Mouse (Mus musculus): ENCODE measurements around the gene Cdkal1. TPM values are rescaled to one million over a fixed set of nuclear protein-coding genes. Genes with fewer than 3 reads are reported as not detected.
A peak's percentile ranks its signal among the peaks of the same experiment; 100 is the strongest.

Cdkal1 gene
- polyA plus RNA-seq, 1 experiment from 2014 or later = 28.8 TPM

DNA sequence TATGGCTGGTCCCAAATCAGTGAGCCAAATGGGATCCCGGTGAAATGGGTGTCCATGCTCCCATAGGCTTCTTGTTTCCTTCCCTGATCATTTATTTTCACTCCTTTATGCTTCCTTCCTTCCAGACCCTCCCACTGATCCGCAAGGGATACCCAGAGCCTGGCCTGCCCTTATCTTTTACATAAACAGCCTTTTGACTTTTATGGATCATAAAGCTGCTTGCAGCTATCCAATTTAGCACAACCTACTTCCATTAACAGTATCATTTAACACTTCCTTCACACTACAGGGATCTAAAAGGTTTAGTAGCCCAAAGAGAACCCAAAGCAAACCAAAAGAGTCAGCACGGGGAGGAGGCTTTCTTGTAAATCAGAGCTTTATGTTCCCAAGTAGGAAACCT lies 570.4 kb downstream of the Cdkal1 start:
- H3K27ac ChIP-seq (ENCODE audit: low read length) = no peak overlapping the region
- no peaks in the 10 kb centered on the region for H3K36me3 ChIP-seq (ENCODE audit: control insufficient read depth, insufficient read depth)
- no peak overlapping the region for H3K4me3 ChIP-seq (replicated peaks; ENCODE audit: low read length)

GRCm38 (mm10) chr13:29281556-29281955 lies 573.9 kb downstream of the Cdkal1 start:
- Histone ChIP-seq H3K4me2 (ENCODE audit: low read length) (no peak overlapping the region), H3K9ac (replicated peaks; ENCODE audit: low read depth, low read length) (no peak overlapping the region), H3K27ac (ENCODE audit: low read length) (no peak overlapping the region), H3K36me3 (ENCODE audit: control insufficient read depth, insufficient read depth) (no peaks in the 10 kb centered on the region), H3K9me3 (ENCODE audit: control insufficient read depth, low read length) (no peaks in the 10 kb centered on the region), H3K4me1 (replicated peaks; ENCODE audit: control insufficient read depth, insufficient read depth, low read length) (no peaks in the 10 kb centered on the region), H3K4me3 (replicated peaks; ENCODE audit: low read length) (no peak overlapping the region), H3K27me3 (replicated peaks; ENCODE audit: control insufficient read depth, insufficient read depth, low read length) (no peaks in the 10 kb centered on the region)
- WGBS = 72% methylated on average over 6 of the region's 6 CpGs
- no peak for ATAC-seq

More for the DNA sequence above, 570.4 kb downstream of the Cdkal1 start:
- WGBS = 82% methylated on average over 3 of the region's 3 CpGs
- Histone ChIP-seq H3K4me2 (ENCODE audit: low read length) (no peak overlapping the region), H3K9ac (replicated peaks; ENCODE audit: low read depth, low read length) (no peak overlapping the region), H3K4me1 (replicated peaks; ENCODE audit: control insufficient read depth, insufficient read depth, low read length) (no peaks in the 10 kb centered on the region), H3K9me3 (ENCODE audit: control insufficient read depth, low read length) (no peaks in the 10 kb centered on the region), H3K27me3 (replicated peaks; ENCODE audit: control insufficient read depth, insufficient read depth, low read length) (no peaks in the 10 kb centered on the region)
- no peak for ATAC-seq

DNA sequence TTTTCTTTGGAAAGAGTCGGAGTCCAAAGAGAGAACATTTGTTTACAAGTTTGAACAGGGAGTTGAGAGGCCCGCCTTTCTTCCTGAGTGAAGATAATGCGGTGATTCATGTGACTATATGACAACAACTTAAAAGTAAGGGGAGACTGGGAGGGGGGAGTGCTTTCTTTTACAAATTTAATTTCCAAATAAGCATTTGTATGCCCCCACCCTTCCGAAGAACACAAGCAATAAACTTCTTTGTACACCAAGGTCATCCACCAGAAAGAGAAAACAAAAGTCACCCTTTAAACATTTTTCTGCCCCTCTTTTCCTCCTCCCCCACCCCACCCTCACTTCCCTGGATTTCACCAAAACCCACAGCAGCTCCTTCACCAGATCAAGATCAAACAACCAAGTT lies 577.3 kb downstream of the Cdkal1 start:
- no peaks in the 10 kb centered on the region for H3K9me3 ChIP-seq (ENCODE audit: control insufficient read depth, low read length)
- H3K27me3 ChIP-seq (replicated peaks; ENCODE audit: control insufficient read depth, insufficient read depth, low read length) = no peaks in the 10 kb centered on the region
- ATAC-seq = no peak
- H3K4me3 ChIP-seq (replicated peaks; ENCODE audit: low read length) = no peak overlapping the region
- no peaks in the 10 kb centered on the region for H3K36me3 ChIP-seq (ENCODE audit: control insufficient read depth, insufficient read depth)
- no peak overlapping the region for H3K9ac ChIP-seq (replicated peaks; ENCODE audit: low read depth, low read length)
- H3K4me2 ChIP-seq (ENCODE audit: low read length) = no peak overlapping the region
- H3K4me1 ChIP-seq (replicated peaks; ENCODE audit: control insufficient read depth, insufficient read depth, low read length) = peaks cover 19% of the 10 kb centered on the region
- H3K27ac ChIP-seq (ENCODE audit: low read length) = no peak overlapping the region
- 41% methylated on average over 4 of the region's 4 CpGs for WGBS

GRCm38 (mm10) chr13:29274296-29274695 lies 581.2 kb downstream of the Cdkal1 start:
- H3K4me1 ChIP-seq (replicated peaks; ENCODE audit: control insufficient read depth, insufficient read depth, low read length) = peaks cover 21% of the 10 kb centered on the region
- H3K9me3 ChIP-seq (ENCODE audit: control insufficient read depth, low read length) = no peaks in the 10 kb centered on the region
- no peak overlapping the region for H3K4me3 ChIP-seq (replicated peaks; ENCODE audit: low read length)
- H3K9ac ChIP-seq (replicated peaks; ENCODE audit: low read depth, low read length) = no peak overlapping the region; the same call in 1 of the 2 replicates
- no peaks in the 10 kb centered on the region for H3K27me3 ChIP-seq (replicated peaks; ENCODE audit: control insufficient read depth, insufficient read depth, low read length)
- WGBS = 18% methylated on average over 11 of the region's 11 CpGs
- peak overlapping the region; percentile 13; the same call in 1 of the 2 replicates for H3K4me2 ChIP-seq (ENCODE audit: low read length)
- H3K36me3 ChIP-seq (ENCODE audit: control insufficient read depth, insufficient read depth) = no peaks in the 10 kb centered on the region
- peak overlapping the region; percentile 90 for H3K27ac ChIP-seq (ENCODE audit: low read length)
- peak; percentile 84 for ATAC-seq

DNA sequence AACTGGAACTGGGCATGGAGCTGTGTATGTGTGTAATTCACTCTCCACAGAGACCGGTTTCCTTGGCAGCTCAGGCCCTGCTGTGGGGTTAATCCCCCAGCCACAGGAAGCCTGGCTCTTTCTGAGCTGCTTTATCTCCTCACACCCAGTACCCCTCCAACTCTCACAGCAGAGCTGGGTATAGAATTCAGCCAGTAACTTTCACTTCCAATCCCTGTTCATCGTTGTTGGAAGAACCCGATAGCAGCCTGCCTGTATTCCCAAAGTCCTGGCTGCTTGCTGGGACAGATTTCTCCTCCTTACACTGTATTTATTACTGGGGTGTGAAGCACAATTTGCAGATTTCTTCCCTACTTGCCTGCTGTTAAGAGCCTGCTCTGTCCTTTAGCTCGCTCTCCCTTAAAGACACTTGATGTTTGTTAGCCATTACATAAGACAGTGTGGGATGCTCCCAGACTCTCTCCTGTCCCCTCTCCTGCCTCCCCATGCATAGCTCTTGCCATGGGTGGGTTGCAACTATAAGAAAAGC lies 581.7 kb downstream of the Cdkal1 start:
- ATAC-seq = peak; percentile 89
- WGBS = 10% methylated on average over 4 of the region's 4 CpGs
- Histone ChIP-seq H3K27me3 (replicated peaks; ENCODE audit: control insufficient read depth, insufficient read depth, low read length) (no peaks in the 10 kb centered on the region), H3K36me3 (ENCODE audit: control insufficient read depth, insufficient read depth) (no peaks in the 10 kb centered on the region), H3K4me1 (replicated peaks; ENCODE audit: control insufficient read depth, insufficient read depth, low read length) (peaks cover 21% of the 10 kb centered on the region), H3K4me2 (ENCODE audit: low read length) (peak overlapping the region; percentile 21), H3K9me3 (ENCODE audit: control insufficient read depth, low read length) (no peaks in the 10 kb centered on the region), H3K9ac (replicated peaks; ENCODE audit: low read depth, low read length) (peak overlapping the region; percentile 0; the same call in 1 of the 2 replicates), H3K27ac (ENCODE audit: low read length) (peak overlapping the region; percentile 90), H3K4me3 (replicated peaks; ENCODE audit: low read length) (no peak overlapping the region)

- no peak overlapping the region for H3K4me2 ChIP-seq (ENCODE audit: low read length)
- peaks cover 21% of the 10 kb centered on the region for H3K4me1 ChIP-seq (replicated peaks; ENCODE audit: control insufficient read depth, insufficient read depth, low read length)
- no peak overlapping the region for H3K9ac ChIP-seq (replicated peaks; ENCODE audit: low read depth, low read length)
- H3K4me3 ChIP-seq (replicated peaks; ENCODE audit: low read length) = no peak overlapping the region
- no peak for ATAC-seq
- H3K9me3 ChIP-seq (ENCODE audit: control insufficient read depth, low read length) = no peaks in the 10 kb centered on the region
- no peaks in the 10 kb centered on the region for H3K36me3 ChIP-seq (ENCODE audit: control insufficient read depth, insufficient read depth)
- H3K27ac ChIP-seq (ENCODE audit: low read length) = no peak overlapping the region
- no peaks in the 10 kb centered on the region for H3K27me3 ChIP-seq (replicated peaks; ENCODE audit: control insufficient read depth, insufficient read depth, low read length)
Measured at GRCm38 (mm10) chr13:29271451-29271850, 584.0 kb downstream of the Cdkal1 start.

DNA sequence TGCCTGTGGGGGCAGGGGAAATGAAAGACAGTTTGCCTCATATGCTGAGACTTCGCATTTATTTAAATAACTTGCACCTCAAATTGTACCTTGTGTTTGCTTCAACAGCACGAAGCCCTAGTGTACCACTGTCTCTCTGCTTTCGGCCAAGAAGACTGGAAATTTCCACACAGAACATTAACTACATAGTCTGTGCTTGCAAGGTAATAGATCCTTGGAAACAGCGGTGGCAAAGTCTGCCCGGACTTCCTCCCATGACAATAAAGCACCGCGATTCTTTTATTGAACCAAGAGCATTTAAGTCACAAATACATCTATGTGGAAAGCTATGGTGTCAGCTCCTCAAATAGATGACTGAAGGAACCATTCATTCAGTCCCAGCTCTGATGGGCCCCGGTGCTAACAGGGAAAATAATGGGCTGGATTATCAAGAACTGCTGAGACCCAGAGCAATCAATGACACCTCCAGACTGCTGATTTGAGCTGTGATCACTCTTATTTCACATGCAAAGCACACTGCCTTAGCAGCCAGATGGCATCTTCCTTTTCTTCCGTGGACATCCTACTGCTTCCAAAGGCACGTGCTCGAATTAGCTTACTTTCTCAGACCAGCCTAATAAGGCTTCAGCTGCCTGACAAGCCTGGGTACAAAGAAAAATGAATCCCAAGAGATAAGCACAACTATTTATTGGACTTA lies 591.3 kb downstream of the Cdkal1 start:
- Histone ChIP-seq H3K36me3 (ENCODE audit: control insufficient read depth, insufficient read depth) (no peaks in the 10 kb centered on the region), H3K4me1 (replicated peaks; ENCODE audit: control insufficient read depth, insufficient read depth, low read length) (peaks cover 5% of the 10 kb centered on the region), H3K27me3 (replicated peaks; ENCODE audit: control insufficient read depth, insufficient read depth, low read length) (no peaks in the 10 kb centered on the region), H3K27ac (ENCODE audit: low read length) (peak overlapping the region; percentile 46), H3K4me2 (ENCODE audit: low read length) (no peak overlapping the region), H3K9me3 (ENCODE audit: control insufficient read depth, low read length) (no peaks in the 10 kb centered on the region), H3K9ac (replicated peaks; ENCODE audit: low read depth, low read length) (no peak overlapping the region), H3K4me3 (replicated peaks; ENCODE audit: low read length) (no peak overlapping the region)
- WGBS = 51% methylated on average over 11 of the region's 11 CpGs
- peak; percentile 80 for ATAC-seq

DNA sequence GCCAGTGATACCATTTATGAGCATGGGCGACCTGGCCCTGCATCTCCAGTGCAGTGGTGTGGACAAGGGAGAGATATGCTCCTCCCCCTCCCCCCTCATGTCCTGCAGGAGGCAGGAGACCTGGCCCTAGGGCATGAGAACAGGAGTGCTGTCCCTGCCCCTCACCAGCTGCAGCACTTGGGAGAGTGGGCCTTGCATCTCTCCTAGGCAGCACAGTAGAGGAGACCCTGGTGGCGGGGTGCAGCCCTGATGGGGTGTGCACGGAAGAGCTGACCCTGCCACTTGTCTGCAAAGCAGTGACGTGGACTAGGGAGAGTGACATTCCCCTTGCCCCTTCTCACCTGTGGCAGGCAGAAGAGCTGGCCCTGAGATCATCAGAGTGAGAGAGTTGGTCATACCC lies 593.3 kb downstream of the Cdkal1 start:
- ATAC-seq = no peak
- no peak overlapping the region for H3K4me3 ChIP-seq (replicated peaks; ENCODE audit: low read length)
- H3K4me1 ChIP-seq (replicated peaks; ENCODE audit: control insufficient read depth, insufficient read depth, low read length) = peaks cover 5% of the 10 kb centered on the region
- no peak overlapping the region for H3K4me2 ChIP-seq (ENCODE audit: low read length)
- no peak overlapping the region for H3K27ac ChIP-seq (ENCODE audit: low read length)
- H3K36me3 ChIP-seq (ENCODE audit: control insufficient read depth, insufficient read depth) = no peaks in the 10 kb centered on the region
- 80% methylated on average over 4 of the region's 4 CpGs for WGBS
- H3K27me3 ChIP-seq (replicated peaks; ENCODE audit: control insufficient read depth, insufficient read depth, low read length) = no peaks in the 10 kb centered on the region
- H3K9me3 ChIP-seq (ENCODE audit: control insufficient read depth, low read length) = no peaks in the 10 kb centered on the region
- no peak overlapping the region for H3K9ac ChIP-seq (replicated peaks; ENCODE audit: low read depth, low read length)

- 84% methylated on average over 4 of the region's 4 CpGs for WGBS
- Histone ChIP-seq H3K4me1 (replicated peaks; ENCODE audit: control insufficient read depth, insufficient read depth, low read length) (no peaks in the 10 kb centered on the region), H3K4me2 (ENCODE audit: low read length) (no peak overlapping the region), H3K27ac (ENCODE audit: low read length) (no peak overlapping the region), H3K4me3 (replicated peaks; ENCODE audit: low read length) (no peak overlapping the region), H3K9ac (replicated peaks; ENCODE audit: low read depth, low read length) (no peak overlapping the region), H3K9me3 (ENCODE audit: control insufficient read depth, low read length) (no peaks in the 10 kb centered on the region), H3K36me3 (ENCODE audit: control insufficient read depth, insufficient read depth) (no peaks in the 10 kb centered on the region), H3K27me3 (replicated peaks; ENCODE audit: control insufficient read depth, insufficient read depth, low read length) (no peaks in the 10 kb centered on the region)
- ATAC-seq = no peak
Measured at GRCm38 (mm10) chr13:29248535-29248934, 606.9 kb downstream of the Cdkal1 start.
